Mouse (Mus musculus): ENCODE data around the gene Katnbl1. TPM values are rescaled to one million over a fixed set of nuclear protein-coding genes. Genes with fewer than 3 reads are reported as not detected.
"Not testable (repeated sequence)": the region's sequence is repeated elsewhere in the genome, so short reads cannot be mapped to it uniquely, and the experiment has no call there.

The Katnbl1 gene
- polyA plus RNA-seq, 1 experiment from 2014 or later = 54.4 TPM

GRCm38 (mm10) chr2:112429665-112430064, 50.7 kb downstream of the Katnbl1 start:
- no peaks in the 10 kb centered on the region for H3K27me3 ChIP-seq (ENCODE audit: control insufficient read depth, insufficient read depth, low read length)
- no peak overlapping the region for H3K9ac ChIP-seq (ENCODE audit: low read length)
- H3K27ac ChIP-seq (ENCODE audit: low read depth, low read length) = no peak overlapping the region
- no peak overlapping the region for H3K4me3 ChIP-seq (ENCODE audit: low read depth, low read length)
- H3K4me1 ChIP-seq (ENCODE audit: control insufficient read depth, insufficient read depth, low read length) = no peaks in the 10 kb centered on the region
- H3K36me3 ChIP-seq (ENCODE audit: control insufficient read depth, insufficient read depth, low read length) = no peaks in the 10 kb centered on the region
- WGBS = 89% methylated on average over 4 of the region's 4 CpGs
- DNase-seq (ENCODE audit: low spot score, missing footprints) = no peak
- ATAC-seq (ENCODE audit: low FRiP score) = no peak
- no peaks in the 10 kb centered on the region for H3K9me3 ChIP-seq (ENCODE audit: control insufficient read depth, low read length)
- H3K4me2 ChIP-seq = no peak overlapping the region

DNA sequence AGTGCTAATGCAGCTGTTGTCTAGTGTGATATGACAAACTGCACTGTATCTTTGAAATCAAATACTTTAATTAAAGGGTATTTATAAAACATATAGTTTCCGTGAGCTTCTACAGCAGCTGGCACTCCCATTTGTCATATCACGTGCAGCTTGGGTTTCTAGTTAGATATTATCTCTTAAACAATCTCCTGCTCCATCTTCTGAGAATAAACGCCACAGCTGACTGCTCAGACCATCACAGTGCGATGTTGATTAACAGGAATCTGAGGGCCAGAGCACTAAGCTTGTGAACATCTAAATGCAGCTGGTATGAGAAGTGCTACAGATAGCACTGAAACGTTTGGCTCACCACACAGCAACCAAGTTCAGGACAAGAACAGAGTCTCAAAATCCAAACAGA, 51.4 kb downstream of the Katnbl1 start:
- Histone ChIP-seq H3K9me3 (ENCODE audit: control insufficient read depth, low read length) (no peaks in the 10 kb centered on the region), H3K4me3 (ENCODE audit: low read depth, low read length) (no peak overlapping the region), H3K27ac (ENCODE audit: low read depth, low read length) (no peak overlapping the region), H3K4me1 (ENCODE audit: control insufficient read depth, insufficient read depth, low read length) (no peaks in the 10 kb centered on the region), H3K27me3 (ENCODE audit: control insufficient read depth, insufficient read depth, low read length) (no peaks in the 10 kb centered on the region), H3K36me3 (ENCODE audit: control insufficient read depth, insufficient read depth, low read length) (no peaks in the 10 kb centered on the region), H3K9ac (ENCODE audit: low read length) (no peak overlapping the region), H3K4me2 (no peak overlapping the region)
- DNase-seq (ENCODE audit: low spot score, missing footprints) (no peak), ATAC-seq (ENCODE audit: low FRiP score) (no peak)
- WGBS = 82% methylated on average over 5 of the region's 5 CpGs

- ATAC-seq (ENCODE audit: low FRiP score) (no peak), DNase-seq (ENCODE audit: low spot score, missing footprints) (no peak)
- H3K4me1 ChIP-seq (ENCODE audit: control insufficient read depth, insufficient read depth, low read length) = no peaks in the 10 kb centered on the region
- no peaks in the 10 kb centered on the region for H3K27me3 ChIP-seq (ENCODE audit: control insufficient read depth, insufficient read depth, low read length)
- no peak overlapping the region for H3K4me3 ChIP-seq (ENCODE audit: low read depth, low read length)
- H3K9me3 ChIP-seq (ENCODE audit: control insufficient read depth, low read length) = no peaks in the 10 kb centered on the region
- H3K36me3 ChIP-seq (ENCODE audit: control insufficient read depth, insufficient read depth, low read length) = no peaks in the 10 kb centered on the region
- WGBS = 87% methylated on average over 2 of the region's 2 CpGs
- H3K4me2 ChIP-seq = no peak overlapping the region
- H3K9ac ChIP-seq (ENCODE audit: low read length) = no peak overlapping the region
- H3K27ac ChIP-seq (ENCODE audit: low read depth, low read length) = no peak overlapping the region
Measured at GRCm38 (mm10) chr2:112432523-112432922, 53.5 kb downstream of the Katnbl1 start.

DNA sequence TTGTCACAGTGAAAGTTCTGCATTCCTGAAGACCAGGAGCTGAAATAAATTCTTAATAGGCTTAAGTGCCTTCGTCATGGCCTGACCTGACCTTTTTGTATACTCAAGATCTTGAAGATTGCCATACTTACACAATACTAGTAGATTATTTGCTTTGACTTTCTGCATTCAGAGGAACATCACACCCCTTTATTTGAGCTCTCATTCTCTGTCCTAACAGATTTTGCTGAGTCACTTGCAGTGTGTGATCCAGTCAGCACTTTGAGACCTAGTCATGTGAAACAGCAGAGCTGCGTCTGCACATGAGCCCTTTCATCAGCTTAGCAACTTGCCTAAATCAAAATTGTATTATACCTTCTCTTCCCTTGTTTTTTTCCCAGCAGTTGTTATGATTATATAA, 54.3 kb downstream of the Katnbl1 start:
- no peak for DNase-seq (ENCODE audit: low spot score, missing footprints)
- no peak overlapping the region for H3K4me3 ChIP-seq (ENCODE audit: low read depth, low read length)
- H3K9ac ChIP-seq (ENCODE audit: low read length) = no peak overlapping the region
- H3K4me1 ChIP-seq (ENCODE audit: control insufficient read depth, insufficient read depth, low read length) = no peaks in the 10 kb centered on the region
- H3K27ac ChIP-seq (ENCODE audit: low read depth, low read length) = no peak overlapping the region
- H3K27me3 ChIP-seq (ENCODE audit: control insufficient read depth, insufficient read depth, low read length) = no peaks in the 10 kb centered on the region
- no peaks in the 10 kb centered on the region for H3K36me3 ChIP-seq (ENCODE audit: control insufficient read depth, insufficient read depth, low read length)
- H3K4me2 ChIP-seq = no peak overlapping the region
- ATAC-seq (ENCODE audit: low FRiP score) = no peak
- no peaks in the 10 kb centered on the region for H3K9me3 ChIP-seq (ENCODE audit: control insufficient read depth, low read length)
- WGBS = 61% methylated on average over 2 of the region's 2 CpGs

- H3K4me2 ChIP-seq = no peak overlapping the region
- H3K36me3 ChIP-seq (ENCODE audit: control insufficient read depth, insufficient read depth, low read length) = no peaks in the 10 kb centered on the region
- H3K9ac ChIP-seq (ENCODE audit: low read length) = no peak overlapping the region
- DNase-seq (ENCODE audit: low spot score, missing footprints) (no peak), ATAC-seq (ENCODE audit: low FRiP score) (no peak)
- H3K27ac ChIP-seq (ENCODE audit: low read depth, low read length) = no peak overlapping the region
- H3K27me3 ChIP-seq (ENCODE audit: control insufficient read depth, insufficient read depth, low read length) = no peaks in the 10 kb centered on the region
- no peaks in the 10 kb centered on the region for H3K4me1 ChIP-seq (ENCODE audit: control insufficient read depth, insufficient read depth, low read length)
- WGBS = 73% methylated on average over 4 of the region's 4 CpGs
- no peaks in the 10 kb centered on the region for H3K9me3 ChIP-seq (ENCODE audit: control insufficient read depth, low read length)
- H3K4me3 ChIP-seq (ENCODE audit: low read depth, low read length) = no peak overlapping the region
Measured at GRCm38 (mm10) chr2:112436292-112436691, 57.3 kb downstream of the Katnbl1 start.

GRCm38 (mm10) chr2:112437589-112437988, 58.6 kb downstream of the Katnbl1 start:
- H3K27me3 ChIP-seq (ENCODE audit: control insufficient read depth, insufficient read depth, low read length) = no peaks in the 10 kb centered on the region
- H3K4me3 ChIP-seq (ENCODE audit: low read depth, low read length) = no peak overlapping the region
- H3K9ac ChIP-seq (ENCODE audit: low read length) = no peak overlapping the region
- WGBS = 92% methylated on average over 2 of the region's 2 CpGs
- H3K27ac ChIP-seq (ENCODE audit: low read depth, low read length) = no peak overlapping the region
- no peaks in the 10 kb centered on the region for H3K36me3 ChIP-seq (ENCODE audit: control insufficient read depth, insufficient read depth, low read length)
- no peak for ATAC-seq (ENCODE audit: low FRiP score)
- no peak for DNase-seq (ENCODE audit: low spot score, missing footprints)
- H3K4me1 ChIP-seq (ENCODE audit: control insufficient read depth, insufficient read depth, low read length) = no peaks in the 10 kb centered on the region
- no peak overlapping the region for H3K4me2 ChIP-seq
- no peaks in the 10 kb centered on the region for H3K9me3 ChIP-seq (ENCODE audit: control insufficient read depth, low read length)

GRCm38 (mm10) chr2:112443491-112443890, 64.5 kb downstream of the Katnbl1 start:
- H3K27ac ChIP-seq (ENCODE audit: low read depth, low read length) = no peak overlapping the region
- H3K27me3 ChIP-seq (ENCODE audit: control insufficient read depth, insufficient read depth, low read length) = no peaks in the 10 kb centered on the region
- 80% methylated on average over 2 of the region's 2 CpGs for WGBS
- H3K9me3 ChIP-seq (ENCODE audit: control insufficient read depth, low read length) = no peaks in the 10 kb centered on the region
- no peaks in the 10 kb centered on the region for H3K36me3 ChIP-seq (ENCODE audit: control insufficient read depth, insufficient read depth, low read length)
- no peak overlapping the region for H3K4me3 ChIP-seq (ENCODE audit: low read depth, low read length)
- no peak overlapping the region for H3K9ac ChIP-seq (ENCODE audit: low read length)
- no peaks in the 10 kb centered on the region for H3K4me1 ChIP-seq (ENCODE audit: control insufficient read depth, insufficient read depth, low read length)
- H3K4me2 ChIP-seq = no peak overlapping the region
- ATAC-seq (ENCODE audit: low FRiP score) (no peak), DNase-seq (ENCODE audit: low spot score, missing footprints) (no peak)

GRCm38 (mm10) chr2:112445511-112445910, 66.5 kb downstream of the Katnbl1 start:
- DNase-seq (ENCODE audit: low spot score, missing footprints) (no peak), ATAC-seq (ENCODE audit: low FRiP score) (no peak)
- Histone ChIP-seq H3K4me2 (no peak overlapping the region), H3K4me3 (ENCODE audit: low read depth, low read length) (no peak overlapping the region), H3K4me1 (ENCODE audit: control insufficient read depth, insufficient read depth, low read length) (no peaks in the 10 kb centered on the region), H3K27me3 (ENCODE audit: control insufficient read depth, insufficient read depth, low read length) (no peaks in the 10 kb centered on the region), H3K9me3 (ENCODE audit: control insufficient read depth, low read length) (no peaks in the 10 kb centered on the region), H3K9ac (ENCODE audit: low read length) (no peak overlapping the region), H3K36me3 (ENCODE audit: control insufficient read depth, insufficient read depth, low read length) (no peaks in the 10 kb centered on the region), H3K27ac (ENCODE audit: low read depth, low read length) (no peak overlapping the region)

GRCm38 (mm10) chr2:112448046-112448445, 69.0 kb downstream of the Katnbl1 start:
- not testable (repeated sequence) for ATAC-seq (ENCODE audit: low FRiP score)

GRCm38 (mm10) chr2:112448510-112449059, 69.6 kb downstream of the Katnbl1 start:
- H3K27ac ChIP-seq (ENCODE audit: low read depth, low read length) = no peak overlapping the region
- no peaks in the 10 kb centered on the region for H3K4me1 ChIP-seq (ENCODE audit: control insufficient read depth, insufficient read depth, low read length)
- no peaks in the 10 kb centered on the region for H3K27me3 ChIP-seq (ENCODE audit: control insufficient read depth, insufficient read depth, low read length)
- no peak overlapping the region for H3K9ac ChIP-seq (ENCODE audit: low read length)
- H3K4me2 ChIP-seq = no peak overlapping the region
- H3K9me3 ChIP-seq (ENCODE audit: control insufficient read depth, low read length) = no peaks in the 10 kb centered on the region
- DNase-seq (ENCODE audit: low spot score, missing footprints) (no peak), ATAC-seq (ENCODE audit: low FRiP score) (no peak)
- no peaks in the 10 kb centered on the region for H3K36me3 ChIP-seq (ENCODE audit: control insufficient read depth, insufficient read depth, low read length)
- no peak overlapping the region for H3K4me3 ChIP-seq (ENCODE audit: low read depth, low read length)

More at GRCm38 (mm10) chr2:112448046-112448445, 69.0 kb downstream of the Katnbl1 start:
- not testable (repeated sequence) for H3K27ac ChIP-seq (ENCODE audit: low read depth, low read length); H3K9ac ChIP-seq (ENCODE audit: low read length); DNase-seq (ENCODE audit: low spot score, missing footprints); H3K36me3 ChIP-seq (ENCODE audit: control insufficient read depth, insufficient read depth, low read length); H3K4me1 ChIP-seq (ENCODE audit: control insufficient read depth, insufficient read depth, low read length); H3K4me2 ChIP-seq; H3K4me3 ChIP-seq (ENCODE audit: low read depth, low read length); H3K9me3 ChIP-seq (ENCODE audit: control insufficient read depth, low read length); H3K27me3 ChIP-seq (ENCODE audit: control insufficient read depth, insufficient read depth, low read length)
- 77% methylated on average over 4 of the region's 4 CpGs for WGBS
